Mouse (Mus musculus) CD4-positive, CD25-positive, alpha-beta regulatory T cell, adult 4 months (primary cell): ENCODE data around the gene Usp33. TPM values are rescaled to one million over a fixed set of nuclear protein-coding genes. Genes with fewer than 3 reads are reported as not detected.

Experiments used
- ATAC-seq: one replicate; pipeline ENCODE4 v1.8.0; 2017
- polyA plus RNA-seq, 2 experiments: library from polyadenylated mRNA; unstranded; fragments of 100-300 nt; shearing (Covaris generic); gene quantifications; one replicate each; pipeline ENCODE4 v1.2.1; 2017

The Usp33 gene
- polyA plus RNA-seq, 2 experiments from 2014 or later: 33.9 to 35.5 TPM

GRCm38 (mm10) chr3:152402671-152403066 is 56.4 kb downstream of the Usp33 start:
- no peak for ATAC-seq

DNA sequence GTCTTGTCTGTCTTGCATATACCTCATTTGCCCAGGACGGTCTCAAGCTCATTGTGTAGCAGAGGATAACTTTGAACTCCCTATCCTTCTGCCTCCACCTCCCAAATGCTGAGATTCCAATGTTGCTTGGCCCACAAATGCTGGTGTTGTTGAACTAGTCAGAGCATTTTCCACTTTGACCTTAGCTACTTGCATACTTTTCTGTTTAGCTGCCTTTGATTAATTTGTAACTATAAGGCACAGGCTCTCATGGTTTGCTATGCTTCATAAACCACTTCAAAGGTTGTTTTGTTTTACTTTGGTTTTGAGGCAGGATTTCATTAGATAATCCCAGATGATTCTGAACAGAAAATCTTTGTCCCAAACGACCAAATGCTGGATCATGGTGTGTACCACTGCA is 57.5 kb downstream of the Usp33 start:
- no peak for ATAC-seq

DNA sequence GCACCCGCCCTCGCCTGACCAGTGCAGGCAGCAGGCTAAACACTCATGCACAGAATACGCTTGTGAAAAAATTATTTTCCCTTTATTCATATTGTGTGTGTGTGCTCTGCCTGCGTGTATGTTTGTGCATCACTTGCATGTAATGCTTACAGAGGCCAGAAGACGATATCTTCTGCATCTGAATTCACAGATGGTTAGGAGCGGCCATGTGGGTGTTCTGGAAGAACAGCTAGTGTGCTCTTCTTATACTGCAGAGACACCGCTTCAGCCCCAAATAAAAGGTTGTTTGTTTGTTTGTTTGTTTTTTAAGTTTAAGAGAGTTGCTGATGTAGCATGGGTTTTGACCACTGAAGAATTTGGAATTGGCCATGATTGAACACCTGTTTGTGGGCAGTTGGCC is 59.1 kb downstream of the Usp33 start:
- no peak for ATAC-seq

- ATAC-seq: no peak
Measured at GRCm38 (mm10) chr3:152405978-152406640, 59.8 kb downstream of the Usp33 start.

DNA sequence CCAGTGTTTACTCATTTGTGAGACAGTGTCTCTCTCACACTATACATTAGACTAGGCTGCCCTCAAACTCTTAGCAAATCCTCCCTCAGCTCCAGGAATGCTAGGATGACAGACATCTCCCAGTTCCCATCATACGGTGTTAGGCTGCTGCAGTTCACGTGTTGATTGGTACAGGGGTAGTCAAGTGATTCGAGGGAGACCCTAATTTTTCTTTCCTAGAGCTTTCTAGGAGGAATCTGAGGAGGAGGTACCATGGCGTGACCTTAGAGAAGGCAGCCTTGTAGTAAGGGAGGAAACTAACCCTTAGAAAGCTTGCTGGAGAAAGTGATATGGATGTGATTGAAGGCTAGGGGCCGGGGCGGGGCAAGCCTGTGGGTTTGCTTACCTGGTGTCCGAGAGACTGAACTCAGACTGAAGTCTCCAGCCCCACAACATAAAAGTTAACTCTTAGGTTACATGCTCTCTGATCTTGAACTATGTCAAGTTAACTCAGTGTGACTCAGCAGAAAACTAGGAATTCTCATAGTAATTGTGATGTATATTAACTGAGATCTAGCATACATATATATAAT is 64.8 kb downstream of the Usp33 start:
- ATAC-seq: no peak

- ATAC-seq: no peak
Measured at GRCm38 (mm10) chr3:152412362-152412761, 66.1 kb downstream of the Usp33 start.

DNA sequence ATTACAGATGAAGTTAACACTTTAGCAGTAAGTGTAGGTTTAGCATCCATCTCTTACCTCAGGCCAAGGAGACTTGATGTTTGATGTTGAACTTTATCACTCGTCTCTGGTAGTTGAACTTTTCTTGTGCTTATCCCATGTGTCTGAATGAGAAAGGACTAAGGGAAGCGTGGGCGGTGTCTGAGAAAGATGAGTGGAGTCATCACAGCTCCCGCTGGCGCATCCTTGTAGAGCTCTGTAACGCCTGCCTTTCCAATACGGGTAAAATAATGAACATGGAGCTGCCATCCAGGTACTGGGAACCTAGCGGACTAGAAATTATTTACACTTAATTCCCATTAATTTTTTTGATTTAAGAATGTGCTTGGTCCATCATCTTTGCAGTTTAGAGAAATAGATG is 82.6 kb downstream of the Usp33 start:
- ATAC-seq: no peak

- ATAC-seq: peak; percentile 82
Measured at GRCm38 (mm10) chr3:152432677-152433076, 86.4 kb downstream of the Usp33 start.

GRCm38 (mm10) chr3:152435590-152435989 is 89.3 kb downstream of the Usp33 start:
- no peak for ATAC-seq

- no peak for ATAC-seq
Measured at GRCm38 (mm10) chr3:152438068-152438467, 91.8 kb downstream of the Usp33 start.

GRCm38 (mm10) chr3:152442795-152443194 is 96.5 kb downstream of the Usp33 start:
- ATAC-seq: peak; percentile 69

Other genes with a start within 250 kb of the Usp33 start
- gene Gipc2, start 180.2 kb upstream of the Usp33 start, polyA plus RNA-seq: not detected
- 1 to 10 TPM; 8.1 to 10.0 TPM for gene Dnajb4, start 136.2 kb upstream of the Usp33 start, polyA plus RNA-seq
- gene Fubp1, start 136.1 kb upstream of the Usp33 start, polyA plus RNA-seq: 100 to 1,000 TPM; 256 to 262 TPM
- 1 to 10 TPM; 2.0 to 5.2 TPM for gene Nexn, start 80.1 kb upstream of the Usp33 start, polyA plus RNA-seq
- 1 to 10 TPM; 8.0 TPM for gene Miga1, start 6.1 kb upstream of the Usp33 start, polyA plus RNA-seq
- gene Zzz3, start 49.0 kb downstream of the Usp33 start, polyA plus RNA-seq: 10 to 100 TPM; 33.7 to 34.7 TPM